Mouse (Mus musculus) cerebral cortex, adult 2 months (tissue): Measurements from ENCODE around the gene Inka2.

Experiments used
- WGBS: fragments of 180-500 bp; shearing (Covaris S2); methylation state at CpG from one replicate; pipeline ENCODE4 v1.1.7; 2018; 5-methylcytosine and 5-hydroxymethylcytosine counted together

Gene Inka2

DNA sequence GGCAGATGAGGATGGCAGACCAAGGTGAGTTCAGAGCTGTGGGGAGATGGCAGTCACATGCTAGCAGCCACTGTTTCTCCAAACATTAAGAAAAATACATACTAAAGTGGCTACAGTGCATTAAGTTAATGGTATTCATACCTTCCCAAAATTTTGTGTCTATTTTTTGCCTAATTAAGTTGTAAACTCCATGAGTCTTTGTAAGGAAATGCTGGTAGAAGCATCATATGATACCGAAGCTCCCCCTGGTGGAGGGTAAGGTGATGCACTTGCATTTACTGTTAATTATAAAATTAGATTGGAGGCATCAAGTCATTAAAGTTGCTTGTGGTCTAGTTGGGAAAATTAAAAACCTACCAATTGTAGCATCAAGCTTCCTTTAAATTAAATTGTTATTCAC is 21.6 kb downstream of the Inka2 start:
- WGBS: 0% methylated on average over 1 of the region's 1 CpGs

DNA sequence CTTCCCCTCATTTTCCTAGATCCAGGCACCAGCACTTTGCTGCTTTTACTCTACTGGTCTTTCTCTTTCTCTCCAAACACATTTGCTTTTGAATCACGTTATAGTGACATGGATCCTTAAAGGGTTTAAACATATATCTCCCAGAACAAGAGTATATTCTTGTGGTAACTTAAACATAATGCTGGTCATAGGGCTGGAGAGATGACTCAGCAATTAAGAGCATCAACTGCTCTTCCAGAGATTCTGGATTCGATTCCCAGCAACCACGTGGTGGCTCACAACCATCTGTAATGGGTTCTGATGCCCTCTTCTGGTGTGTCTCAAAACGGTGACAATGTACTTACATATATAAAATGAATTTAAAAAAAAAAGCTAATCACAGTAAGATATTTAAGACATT is 28.0 kb downstream of the Inka2 start:
- WGBS: 87% methylated on average over 4 of the region's 4 CpGs

DNA sequence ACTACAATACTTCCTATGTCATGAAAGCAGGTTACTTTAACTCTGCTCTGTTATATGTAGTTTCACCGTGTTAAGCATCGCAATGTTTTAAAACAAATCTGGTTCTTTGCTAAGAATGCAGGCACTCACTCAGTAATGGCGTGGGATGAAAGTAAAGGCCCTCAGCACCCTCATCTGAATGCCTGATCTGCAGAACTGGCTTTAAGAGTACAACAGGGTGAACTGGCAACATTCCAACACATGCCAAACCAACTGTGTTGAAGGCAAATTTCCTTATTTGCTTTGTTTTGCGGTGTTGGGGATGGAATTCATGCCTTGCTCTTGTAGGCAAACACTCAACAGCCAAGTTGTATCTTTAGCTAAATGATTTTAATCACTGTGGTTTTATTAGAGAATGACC is 29.1 kb downstream of the Inka2 start:
- 79% methylated on average over 4 of the region's 4 CpGs for WGBS

DNA sequence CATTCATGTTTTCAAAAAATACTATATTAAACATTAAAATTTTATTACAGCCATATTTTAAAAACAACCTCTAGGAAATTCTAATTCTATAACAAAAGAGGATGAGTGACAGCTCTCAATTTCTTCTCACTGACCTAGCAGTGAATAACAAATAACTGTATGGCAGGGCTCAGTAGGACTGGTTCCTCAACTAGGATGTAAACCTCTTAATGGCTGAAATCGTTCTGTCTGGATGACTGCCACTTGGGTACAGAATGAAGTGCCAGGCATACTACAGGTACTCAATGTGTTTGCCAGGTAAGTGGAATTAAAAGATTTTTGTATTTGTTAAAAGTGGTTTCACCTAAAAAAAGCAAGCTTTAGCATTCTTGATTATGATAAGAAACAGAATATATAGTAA is 31.7 kb downstream of the Inka2 start:
- WGBS: 80% methylated on average over 1 of the region's 1 CpGs

DNA sequence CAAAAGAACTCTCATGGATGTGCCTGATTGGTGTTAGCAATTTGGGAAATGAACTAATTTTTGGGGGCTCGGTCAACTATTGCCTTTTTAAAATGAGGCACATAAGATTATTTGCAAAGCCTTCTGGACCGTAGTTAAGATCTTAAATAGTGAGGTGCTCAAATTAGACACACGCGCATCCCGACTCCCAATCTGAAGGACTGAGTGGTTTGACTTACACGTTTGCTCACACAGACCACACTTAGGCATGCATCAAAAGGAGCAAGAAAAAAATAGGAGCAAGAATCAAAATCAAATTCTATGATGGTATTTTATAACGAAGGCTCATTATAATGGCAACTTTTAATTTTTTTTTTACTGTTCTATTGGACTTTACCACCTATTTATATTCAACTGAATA is 32.7 kb downstream of the Inka2 start:
- 90% methylated on average over 7 of the region's 7 CpGs for WGBS

DNA sequence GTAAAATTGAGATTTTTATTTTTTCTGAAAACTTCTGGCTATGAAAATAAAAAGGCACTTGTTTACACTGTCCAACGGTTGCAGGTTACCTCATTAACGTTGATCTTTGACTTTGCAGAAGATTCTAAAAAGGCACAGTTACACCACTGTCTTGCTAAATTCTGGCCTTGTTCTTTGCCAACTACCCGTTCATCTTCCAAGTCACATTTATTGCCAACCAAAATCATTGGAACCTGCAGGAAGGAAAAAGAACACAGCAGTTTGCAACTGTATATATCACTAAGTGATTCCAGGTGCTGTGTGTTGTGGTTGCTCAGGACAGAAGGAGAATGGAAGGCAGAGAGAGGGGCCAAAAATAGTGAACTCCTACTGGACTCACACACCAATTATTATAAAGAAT is 33.3 kb downstream of the Inka2 start:
- WGBS: 63% methylated on average over 3 of the region's 3 CpGs

DNA sequence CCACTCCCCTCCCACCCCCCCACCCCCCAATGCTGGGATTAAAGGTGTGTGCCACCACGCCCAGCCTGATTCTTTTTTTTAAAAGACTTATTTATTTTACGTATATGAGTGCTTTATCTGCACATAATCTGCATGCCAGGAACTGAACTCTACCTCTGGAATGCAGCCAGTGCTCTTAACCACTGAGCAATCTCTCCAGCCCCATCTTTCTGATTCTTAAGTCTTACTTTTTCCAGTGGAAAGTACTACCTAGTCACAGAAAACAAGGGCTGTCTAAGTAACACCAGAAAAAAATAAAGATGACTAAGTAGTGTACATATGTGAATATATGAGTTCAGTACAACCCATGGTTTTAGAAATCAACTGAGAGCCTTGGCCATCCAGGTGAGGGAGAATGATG is 42.1 kb downstream of the Inka2 start:
- whole genome bisulfite sequencing: 86% methylated on average over 2 of the region's 2 CpGs

DNA sequence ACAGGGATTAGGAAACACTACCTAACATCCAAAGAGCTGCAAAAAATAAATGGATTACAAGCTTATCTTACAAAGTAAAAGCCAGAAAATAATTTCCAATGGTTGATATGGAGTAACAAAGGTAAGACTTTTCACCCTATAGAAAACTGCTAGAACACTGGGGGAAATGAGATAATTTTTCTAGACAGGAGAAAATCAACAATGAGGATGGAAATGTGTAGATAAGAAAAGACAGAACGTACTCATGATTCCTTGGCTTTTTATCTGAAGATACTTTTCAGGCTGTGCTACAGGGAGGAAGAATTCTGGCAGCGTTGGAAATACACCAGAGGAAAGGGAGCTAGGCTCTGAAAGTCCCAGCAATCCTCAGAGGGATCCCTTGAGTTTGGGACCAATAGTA is 46.4 kb downstream of the Inka2 start:
- 76% methylated on average over 2 of the region's 2 CpGs for WGBS

DNA sequence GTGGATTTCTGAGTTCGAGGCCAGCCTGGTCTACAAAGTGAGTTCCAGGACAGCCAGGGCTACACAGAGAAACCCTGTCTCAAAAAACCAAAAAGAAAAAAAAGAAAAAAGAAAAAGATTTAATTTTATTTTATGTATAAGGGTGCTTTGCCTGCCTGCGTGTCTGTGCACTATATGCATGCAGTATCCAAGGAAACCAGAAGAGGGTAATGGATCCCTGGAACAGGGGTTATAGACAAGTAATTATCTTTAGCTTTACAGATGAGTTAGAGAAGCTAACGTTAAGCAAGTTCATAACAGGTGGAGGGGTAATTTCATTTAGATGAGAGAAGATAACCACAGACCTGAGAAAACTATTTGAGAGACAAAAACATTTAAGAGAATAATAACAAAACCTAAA is 49.8 kb downstream of the Inka2 start:
- 69% methylated on average over 3 of the region's 3 CpGs for WGBS

DNA sequence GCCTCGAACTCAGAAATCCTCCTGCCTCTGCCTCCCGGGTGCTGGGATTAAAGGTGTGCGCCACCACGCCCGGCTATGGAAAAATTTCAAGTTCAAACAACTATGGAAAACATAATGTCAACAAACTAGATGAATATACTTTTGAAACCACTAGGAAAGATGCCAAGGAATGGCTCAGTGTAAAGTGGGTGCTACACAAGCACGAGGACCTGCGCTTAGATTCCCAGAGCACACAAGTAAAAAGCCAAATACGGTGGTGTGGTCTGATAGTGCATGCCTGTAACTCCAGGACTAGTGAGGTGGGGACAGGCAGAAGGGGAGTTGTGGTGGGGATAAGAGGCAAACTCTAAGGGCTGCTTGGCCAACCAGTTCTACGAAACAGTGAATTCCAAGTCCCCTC is 50.7 kb downstream of the Inka2 start:
- WGBS: 84% methylated on average over 9 of the region's 9 CpGs

DNA sequence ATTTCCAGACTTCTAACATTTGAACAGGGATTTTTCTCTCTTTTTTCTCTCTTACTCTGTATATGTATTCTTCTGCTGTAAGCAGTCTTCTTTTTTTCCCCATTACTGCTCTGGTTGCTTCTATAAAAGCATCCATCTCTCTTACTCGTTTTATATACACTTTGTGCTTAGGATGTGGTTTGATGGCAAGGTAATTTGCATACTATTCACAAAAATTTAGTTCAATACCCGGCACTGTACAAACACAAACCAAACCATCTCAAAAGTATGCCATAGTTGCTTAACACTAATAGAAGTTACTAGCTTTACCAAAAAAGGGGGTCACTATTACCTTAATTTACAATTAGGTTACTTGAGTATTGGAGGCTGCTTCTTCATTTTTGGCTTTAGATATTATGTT is 52.1 kb downstream of the Inka2 start:
- 36% methylated on average over 2 of the region's 2 CpGs for WGBS

DNA sequence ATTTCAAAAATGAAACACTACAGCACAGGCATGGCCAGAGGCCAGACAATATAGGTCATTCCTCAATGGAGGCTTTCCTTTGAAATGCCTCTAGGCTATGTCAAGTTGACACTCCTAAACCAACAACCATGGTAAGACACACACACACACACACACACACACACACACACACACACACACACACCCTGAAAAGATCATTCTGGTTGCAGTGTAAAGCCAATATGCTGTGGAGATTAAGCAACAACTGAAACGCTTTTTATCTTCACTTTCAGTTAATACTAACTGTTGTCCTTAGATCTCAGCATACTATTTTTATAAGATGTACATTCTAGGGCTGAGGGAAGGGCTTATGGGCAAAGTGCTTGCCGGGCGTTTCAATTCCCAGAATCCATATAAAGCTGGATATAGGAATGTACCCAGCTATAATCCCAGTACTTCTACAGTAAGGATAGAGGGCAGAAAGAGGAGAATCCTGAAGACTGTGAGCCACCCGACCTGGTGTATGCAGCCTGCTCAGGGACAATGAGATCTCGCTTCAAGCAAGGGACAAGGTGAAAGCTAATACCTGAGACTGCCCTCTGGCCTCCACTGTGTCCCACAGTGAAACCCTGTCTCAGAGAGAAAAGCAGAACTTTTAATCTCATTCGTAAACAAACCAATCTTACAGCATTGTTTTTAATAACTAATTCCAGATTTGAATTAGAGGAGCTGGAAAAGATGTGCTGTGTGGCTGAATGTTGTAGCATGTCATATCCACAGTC is 53.1 kb downstream of the Inka2 start:
- WGBS: 65% methylated on average over 6 of the region's 6 CpGs

DNA sequence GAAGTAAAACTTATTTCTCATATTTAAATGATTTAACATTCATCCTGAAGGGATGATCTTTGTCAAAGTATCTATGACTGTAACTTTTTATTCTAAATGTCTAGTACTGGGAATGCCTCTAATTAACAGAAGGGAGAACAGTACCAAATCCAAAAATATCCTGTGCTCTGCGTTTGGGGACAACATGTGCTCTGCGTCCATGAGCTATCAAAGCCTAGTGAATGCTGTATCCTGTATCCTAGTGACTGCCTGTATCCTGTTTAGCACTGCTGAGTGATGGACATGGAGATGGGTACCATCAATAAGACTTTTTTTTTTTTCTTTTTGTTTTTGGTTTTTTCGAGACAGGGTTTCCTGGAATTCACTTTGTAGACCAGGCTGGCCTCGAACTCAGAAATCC is 54.3 kb downstream of the Inka2 start:
- WGBS: 33% methylated on average over 4 of the region's 4 CpGs

DNA sequence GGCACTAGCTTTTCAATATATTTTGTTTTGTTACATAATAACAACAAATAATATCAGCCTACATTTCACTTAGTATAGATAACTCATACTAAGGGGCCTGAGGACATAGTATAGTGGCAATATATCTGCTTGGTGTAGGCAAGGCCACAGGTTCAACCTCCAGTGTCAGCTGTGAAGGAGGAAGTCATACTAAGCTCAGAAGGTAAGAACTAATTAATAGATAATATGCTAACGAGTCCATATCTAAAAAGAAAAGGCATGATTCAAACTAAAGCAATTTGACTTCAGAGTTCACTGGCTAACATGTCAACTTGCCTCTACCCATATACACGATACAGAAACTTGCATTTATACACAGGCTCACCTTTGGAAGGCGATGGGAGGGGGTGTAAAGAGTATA is 55.7 kb downstream of the Inka2 start:
- WGBS: 86% methylated on average over 3 of the region's 3 CpGs

DNA sequence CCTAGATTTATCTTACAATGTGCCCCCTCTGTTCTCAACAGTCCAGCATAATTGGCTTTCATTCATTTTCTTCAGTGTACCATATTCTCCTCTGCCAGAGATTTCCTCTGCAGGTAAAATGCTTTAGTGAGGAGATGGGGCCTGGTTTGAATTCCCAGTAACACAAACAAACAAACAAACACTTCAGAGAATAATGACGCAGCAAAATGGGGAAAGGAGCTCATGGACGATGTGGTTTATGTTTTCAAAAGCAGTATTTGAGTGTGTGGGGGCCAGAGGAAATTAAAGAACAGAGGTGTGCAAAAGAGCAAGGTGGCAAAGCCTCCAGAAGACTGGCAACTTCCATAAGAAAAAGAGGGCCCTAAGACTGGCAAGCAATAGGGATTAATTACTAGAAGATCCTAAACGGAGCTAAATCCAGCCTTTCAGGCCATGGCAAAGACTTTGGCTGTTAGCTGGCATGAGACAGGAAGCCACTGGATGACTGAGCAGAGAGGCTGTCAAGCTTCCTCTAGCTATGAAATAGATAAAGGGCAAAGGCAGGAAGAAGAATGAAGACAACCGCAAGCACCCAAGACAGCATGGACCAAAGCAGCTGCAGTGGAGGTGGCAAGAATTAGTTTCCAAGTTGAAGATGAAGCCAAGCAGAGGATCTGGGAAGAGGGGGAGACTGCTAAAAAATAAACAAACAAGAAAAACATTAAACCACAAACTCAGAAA is 58.9 kb downstream of the Inka2 start:
- 37% methylated on average over 4 of the region's 4 CpGs for WGBS

DNA sequence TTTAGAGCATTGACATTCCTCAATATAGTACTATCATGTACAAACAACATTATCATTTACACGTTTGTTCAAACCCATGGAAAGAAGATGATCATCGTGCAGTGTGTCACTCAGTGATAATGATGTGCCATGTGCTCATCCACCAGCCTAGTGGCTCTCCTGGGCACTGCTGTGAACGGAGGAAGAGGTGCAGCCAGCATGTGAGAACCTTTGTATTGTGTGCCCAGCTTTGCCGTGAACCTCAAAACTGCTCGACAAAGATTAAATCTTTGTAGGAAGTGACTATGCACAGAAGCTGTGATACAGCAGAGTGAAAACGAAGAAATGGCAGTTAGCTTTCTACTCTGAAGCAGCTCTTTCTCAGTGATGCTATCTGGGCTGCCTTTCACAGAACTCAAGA is 64.1 kb downstream of the Inka2 start:
- WGBS: 61% methylated on average over 6 of the region's 6 CpGs

DNA sequence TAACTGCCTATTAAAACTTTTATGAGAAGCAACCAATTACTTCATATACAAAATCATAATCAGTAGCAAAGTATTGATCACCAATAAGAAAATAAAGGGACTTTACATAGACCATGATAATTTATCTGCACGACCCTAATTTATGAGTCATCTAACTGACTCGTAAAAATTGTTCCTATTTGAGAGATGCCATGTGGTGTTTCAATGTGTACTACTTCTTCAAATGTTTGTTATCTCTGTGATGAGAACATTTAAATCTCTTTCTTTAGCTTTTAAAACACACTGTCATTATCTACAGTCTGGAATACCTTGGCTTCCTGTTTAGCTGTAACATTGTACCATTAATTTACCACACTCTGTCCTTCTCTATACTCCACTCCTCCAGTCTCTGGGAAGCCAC is 65.0 kb downstream of the Inka2 start:
- WGBS: 58% methylated on average over 2 of the region's 2 CpGs
